Mouse (Mus musculus) bone marrow macrophage, adult 2 months (primary cell): ENCODE results near the gene Tctex1d2. TPM values are rescaled to one million over a fixed set of nuclear protein-coding genes. Genes with fewer than 3 reads are reported as not detected.
A peak's percentile ranks its signal among the peaks of the same experiment; 100 is the strongest.
"Not testable (repeated sequence)": the region's sequence is repeated elsewhere in the genome, so short reads cannot be mapped to it uniquely, and the experiment has no call there.

Experiments used
- H3K27ac ChIP-seq: 2 replicates; pipeline ENCODE4 v1.5.1; 2012; ENCODE audit warnings: low read depth, low read length; ENCODE audit not compliant: insufficient read depth
- H3K4me1 ChIP-seq: 2 replicates; pipeline ENCODE4 v1.6.1; 2012; ENCODE audit warnings: low read length; ENCODE audit not compliant: control insufficient read depth, insufficient read depth
- H3K4me3 ChIP-seq: 2 replicates; pipeline ENCODE4 v1.5.1; 2012; ENCODE audit warnings: mild to moderate bottlenecking, low read length, moderate library complexity; ENCODE audit not compliant: insufficient read depth
- CTCF ChIP-seq: IDR thresholded peaks from 2 replicates; pipeline ENCODE4 v1.5.1; 2012; ENCODE audit warnings: low read depth, mild to moderate bottlenecking, low read length, moderate library complexity
- POLR2A ChIP-seq: IDR thresholded peaks from 2 replicates; pipeline ENCODE4 v1.6.1; 2012; ENCODE audit warnings: mild to moderate bottlenecking, low read depth, low read length, borderline replicate concordance
- polyA plus RNA-seq: library from polyadenylated mRNA; stranded (reverse); fragments of >200 nt; gene quantifications from 2 replicates; pipeline ENCODE4 v1.2.4, GENCODE M21; 2012; ENCODE audit not compliant: missing spikeins, insufficient read depth, insufficient read length

Gene Tctex1d2
- polyA plus RNA-seq, 1 experiment: 43.8 TPM

DNA sequence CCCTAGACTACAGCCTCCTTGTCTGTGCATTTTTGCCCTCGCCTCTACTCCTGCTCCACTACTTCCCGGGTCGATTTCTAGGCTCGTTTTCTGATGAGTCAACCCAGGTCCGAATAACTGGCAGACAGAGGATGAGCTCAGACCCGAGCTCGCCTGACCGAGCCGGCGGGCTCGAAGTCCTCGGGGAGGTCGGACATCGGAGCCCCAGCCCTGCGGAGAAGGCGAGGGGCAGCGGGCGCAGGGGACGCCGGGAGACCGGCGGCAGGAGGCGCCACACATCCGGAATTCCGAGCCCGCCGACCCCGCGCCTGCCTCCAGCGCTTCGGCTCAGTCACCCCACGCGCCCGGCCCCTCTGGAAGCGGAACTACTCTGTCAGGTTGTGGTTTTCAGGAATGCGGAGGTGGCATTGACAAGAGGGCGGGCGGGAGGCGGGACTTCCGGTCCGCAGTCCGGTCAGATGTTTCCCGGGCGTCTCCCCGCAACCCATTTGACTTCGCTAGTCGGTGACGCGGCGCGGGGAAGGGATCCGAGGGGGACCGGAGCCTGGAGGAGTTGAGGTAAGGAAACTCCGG is 11.1 kb downstream of the Tctex1d2 start, which contains the start of gene Pcyt1a:
Pcyt1a (plus strand) TSS at position 448 of the 573 bp plus-strand sequence.
- Histone ChIP-seq H3K27ac (peak within 1 kb of the TSS; percentile 46), H3K4me1 (peaks cover 24% of the 10 kb centered on the region), H3K4me3 (peak within 1 kb of the TSS; percentile 71)
- TF ChIP-seq CTCF (no peak), POLR2A (no peak)

DNA sequence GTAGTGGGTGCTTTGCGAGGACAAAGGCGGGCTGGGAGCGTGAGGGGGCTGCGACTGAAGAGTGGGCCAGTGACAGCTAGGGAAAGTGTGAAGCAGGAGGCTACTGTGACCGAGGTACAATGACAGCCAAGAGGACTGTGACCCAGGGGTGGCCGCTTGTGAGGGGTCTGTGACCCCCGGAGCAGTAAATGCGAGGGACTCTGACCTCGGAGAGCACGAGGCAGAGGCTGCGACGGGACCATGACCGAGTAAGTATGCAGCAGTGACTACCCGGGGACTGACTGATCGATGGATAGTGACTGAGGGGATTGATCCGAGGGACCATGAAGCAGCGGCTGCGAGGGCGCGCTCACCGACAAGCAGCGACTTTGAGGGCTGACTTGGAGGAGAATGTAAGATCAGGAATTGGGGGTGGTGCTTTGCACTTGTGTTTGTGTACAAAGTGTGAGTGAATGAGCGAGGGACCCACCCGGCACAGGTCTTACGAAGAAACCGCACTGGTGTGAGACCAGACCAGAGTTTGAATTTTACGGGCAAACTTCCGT is 11.6 kb downstream of the Tctex1d2 start:
- no peak for TF ChIP-seq POLR2A
- no peak for TF ChIP-seq CTCF
- peak overlapping the region; percentile 42 for H3K27ac ChIP-seq
- peak overlapping the region; percentile 71 for H3K4me3 ChIP-seq
- H3K4me1 ChIP-seq: peaks cover 28% of the 10 kb centered on the region

DNA sequence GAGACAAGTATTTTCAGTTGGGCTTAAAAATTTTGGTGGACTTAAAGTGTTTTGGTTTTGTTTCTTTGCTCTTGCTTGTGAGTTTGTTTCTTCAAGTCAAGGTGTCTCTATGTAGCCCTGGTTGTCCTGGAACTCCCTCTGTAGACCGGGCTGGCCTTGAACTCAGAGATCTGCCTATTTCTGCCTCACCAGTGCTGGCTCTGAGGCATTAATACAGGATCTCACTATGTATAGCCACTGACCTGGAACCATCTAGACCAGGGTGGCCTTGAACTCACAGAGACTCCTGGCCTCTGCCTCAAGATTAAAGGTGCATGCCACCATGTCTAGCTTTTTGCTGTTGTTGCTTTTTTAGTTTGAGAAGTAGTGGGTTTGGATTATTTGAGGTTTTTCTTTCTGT is 12.4 kb downstream of the Tctex1d2 start:
- H3K4me1 ChIP-seq: peaks cover 35% of the 10 kb centered on the region
- no peak overlapping the region for H3K27ac ChIP-seq
- TF ChIP-seq POLR2A (no peak), CTCF (no peak)
- H3K4me3 ChIP-seq: peak overlapping the region; percentile 71

DNA sequence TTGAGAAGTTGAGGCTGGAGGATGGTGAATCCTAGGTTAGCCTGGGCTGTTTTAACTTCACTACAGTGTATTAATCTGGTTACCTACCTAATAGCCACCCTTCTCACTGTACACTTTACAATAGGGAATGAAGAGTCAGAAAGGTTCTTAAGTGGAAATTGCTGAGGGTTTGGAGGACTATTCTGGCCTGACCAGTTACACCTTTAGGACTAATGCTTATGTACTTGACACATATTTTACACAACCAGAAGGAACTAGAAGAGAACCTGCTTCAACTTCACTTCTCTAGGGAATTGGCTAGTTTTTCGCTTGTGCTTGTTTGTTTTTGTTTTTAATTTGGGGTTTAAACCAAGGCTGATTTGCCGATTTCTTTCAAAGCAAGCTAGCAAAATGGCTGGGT is 13.6 kb downstream of the Tctex1d2 start:
- TF ChIP-seq CTCF: no peak
- no peak for TF ChIP-seq POLR2A
- Histone ChIP-seq H3K4me3 (no peak overlapping the region), H3K27ac (no peak overlapping the region), H3K4me1 (peaks cover 37% of the 10 kb centered on the region)

DNA sequence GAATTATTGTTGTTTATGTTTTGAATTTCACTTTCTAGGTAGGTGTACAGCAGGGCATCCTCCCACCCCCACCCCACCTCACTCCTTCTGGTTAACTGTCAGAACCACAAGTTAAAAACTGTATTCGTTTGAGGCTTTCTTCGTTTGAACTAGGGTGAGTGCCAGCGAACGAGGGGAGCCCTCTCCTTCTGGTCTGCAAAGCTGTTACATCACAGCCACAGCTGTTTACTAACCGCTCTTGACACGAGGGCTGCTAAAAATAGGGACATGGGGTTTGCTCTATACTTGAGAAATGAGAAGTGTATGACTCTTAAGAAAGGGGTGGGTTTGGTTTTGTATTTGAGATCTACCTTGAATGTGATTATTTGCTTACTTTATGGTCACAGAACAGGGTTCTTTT is 14.6 kb downstream of the Tctex1d2 start:
- Histone ChIP-seq H3K4me3 (peak overlapping the region; percentile 13; the same call in 1 of the 2 replicates), H3K4me1 (peaks cover 39% of the 10 kb centered on the region), H3K27ac (peak overlapping the region; percentile 73)
- TF ChIP-seq POLR2A (no peak), CTCF (no peak)

DNA sequence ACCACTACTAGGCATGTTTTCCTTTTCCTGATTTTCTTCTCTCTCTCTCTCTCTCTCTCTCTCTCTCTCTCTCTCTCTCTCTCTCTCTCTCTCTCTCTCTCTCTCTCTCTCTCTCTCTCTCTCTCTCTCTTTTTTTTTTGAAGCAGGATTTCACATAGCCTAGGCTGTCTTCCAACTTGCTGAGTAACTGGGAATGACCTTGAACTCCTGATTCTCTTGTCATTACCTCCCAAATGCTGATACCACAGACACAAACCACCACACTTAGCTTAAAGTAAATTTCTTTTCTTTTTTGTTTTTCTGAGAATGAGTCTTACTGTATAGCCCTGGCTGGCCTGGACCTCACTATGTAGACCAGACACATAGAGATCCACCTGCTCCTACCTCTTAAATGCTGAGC is 15.2 kb downstream of the Tctex1d2 start:
- TF ChIP-seq CTCF: no peak
- Histone ChIP-seq H3K27ac (peak overlapping the region; percentile 73), H3K4me1 (peaks cover 35% of the 10 kb centered on the region), H3K4me3 (no peak overlapping the region)

DNA sequence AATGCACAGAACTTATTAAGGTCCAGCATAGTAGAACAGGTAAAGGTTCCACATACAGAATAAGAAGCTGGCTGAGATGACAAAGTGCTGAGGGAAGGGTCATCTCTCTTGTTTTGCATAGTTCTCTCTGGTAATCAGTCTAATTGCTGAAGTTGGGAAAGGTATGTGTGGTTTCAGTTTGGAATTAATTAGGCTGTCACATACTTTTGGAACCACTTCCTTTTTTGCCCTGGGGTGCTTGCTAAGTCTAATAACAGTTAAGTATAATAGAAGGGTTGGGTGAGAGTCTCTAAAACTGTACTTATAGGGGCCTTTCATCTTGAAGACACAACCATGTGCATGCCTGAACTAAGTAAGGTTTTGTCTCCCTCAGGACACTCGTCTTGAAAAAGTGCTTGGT is 17.2 kb downstream of the Tctex1d2 start:
- H3K4me1 ChIP-seq: peaks cover 45% of the 10 kb centered on the region
- no peak overlapping the region for H3K27ac ChIP-seq
- TF ChIP-seq POLR2A (no peak), CTCF (no peak)

DNA sequence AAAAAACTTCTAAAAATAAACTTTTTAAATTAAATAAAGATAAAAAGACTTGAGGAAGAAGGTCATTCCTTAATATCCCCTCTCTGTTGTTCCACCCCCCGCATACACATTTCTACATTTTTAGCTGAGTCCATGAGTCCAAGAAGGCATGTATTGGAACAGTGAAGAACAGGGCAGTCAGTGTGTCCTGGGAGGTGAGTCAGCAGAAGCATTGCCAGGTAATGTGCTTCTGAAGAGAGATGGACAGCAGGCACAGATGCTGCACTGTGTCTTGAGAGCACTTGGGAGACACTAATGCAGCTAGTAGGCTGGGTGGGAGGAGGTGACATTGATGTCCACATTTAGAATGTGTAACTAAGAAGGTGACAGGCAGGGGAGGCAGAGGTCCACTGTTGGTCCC is 17.8 kb downstream of the Tctex1d2 start:
- no peak for TF ChIP-seq CTCF
- Histone ChIP-seq H3K4me3 (no peak overlapping the region), H3K4me1 (peaks cover 43% of the 10 kb centered on the region), H3K27ac (no peak overlapping the region)

More for the DNA sequence above, 17.2 kb downstream of the Tctex1d2 start:
- H3K4me3 ChIP-seq: no peak overlapping the region

DNA sequence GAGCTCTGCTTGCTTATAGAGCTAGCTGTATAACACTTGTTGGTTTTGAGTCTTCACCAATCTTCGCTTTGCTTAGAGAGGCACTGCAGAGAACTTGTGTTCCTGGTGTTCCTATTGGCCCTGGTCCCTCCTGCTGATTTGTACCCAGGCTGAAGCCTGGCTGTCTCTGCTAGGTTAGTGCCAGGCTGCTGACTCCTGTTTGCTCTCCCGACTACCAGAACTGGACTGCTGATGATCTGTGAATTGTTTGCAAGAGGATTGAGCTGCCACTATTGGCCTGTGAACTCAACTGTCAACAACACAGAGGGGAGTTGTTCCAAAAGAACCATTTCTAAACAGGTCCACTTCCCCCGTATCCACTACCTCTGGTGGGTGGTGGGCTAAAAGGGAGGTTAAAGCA is 21.9 kb downstream of the Tctex1d2 start:
- TF ChIP-seq CTCF: no peak
- TF ChIP-seq POLR2A: no peak
- no peak overlapping the region for H3K4me3 ChIP-seq
- no peak overlapping the region for H3K27ac ChIP-seq
- peaks cover 22% of the 10 kb centered on the region for H3K4me1 ChIP-seq

DNA sequence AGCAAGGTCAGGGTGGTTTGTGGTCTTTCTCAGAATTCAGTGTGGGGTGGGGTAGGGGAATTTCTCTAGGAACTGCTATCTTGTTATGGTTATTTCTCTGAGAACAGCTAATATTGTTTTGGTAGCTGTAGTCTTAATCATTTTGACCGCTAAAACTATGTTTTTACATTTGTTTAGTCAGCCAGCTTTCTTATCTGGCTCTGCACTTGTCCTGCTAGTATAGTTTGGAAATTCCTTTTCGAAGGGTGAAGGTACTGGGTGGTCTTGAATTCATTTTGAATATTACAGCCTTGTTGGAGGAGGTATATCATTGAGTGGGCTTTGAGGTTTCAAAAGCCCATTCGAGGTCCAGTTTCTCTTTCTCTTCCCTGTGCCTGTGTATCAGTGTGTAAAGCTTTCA is 25.1 kb downstream of the Tctex1d2 start:
- peaks cover 13% of the 10 kb centered on the region for H3K4me1 ChIP-seq
- H3K4me3 ChIP-seq, H3K27ac ChIP-seq: not testable (repeated sequence)

DNA sequence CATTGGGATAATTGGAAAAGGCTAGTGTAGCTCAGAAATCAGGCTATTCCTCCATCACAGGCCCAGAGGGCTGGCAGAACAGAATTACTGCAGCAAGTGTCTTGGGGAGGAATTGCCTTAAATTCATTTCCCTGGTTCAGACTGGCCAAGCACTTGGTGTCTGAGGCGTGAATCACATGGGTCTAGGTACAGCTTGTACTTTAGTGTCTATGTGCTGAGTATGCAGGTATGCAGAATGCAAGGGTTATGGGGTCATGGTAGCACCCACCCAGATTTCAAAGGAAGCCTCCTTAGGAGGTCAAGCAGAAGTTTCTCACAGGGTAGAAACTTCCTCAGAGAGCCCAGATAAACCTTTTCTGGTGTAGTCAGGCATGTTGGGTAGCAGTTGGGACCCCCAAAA is 26.1 kb downstream of the Tctex1d2 start:
- no peak for TF ChIP-seq CTCF
- TF ChIP-seq POLR2A: no peak
- Histone ChIP-seq H3K4me3 (no peak overlapping the region), H3K27ac (no peak overlapping the region), H3K4me1 (peaks cover 9% of the 10 kb centered on the region)
